Mouse (Mus musculus): ENCODE measurements around the gene Ubr7. TPM values are rescaled to one million over a fixed set of nuclear protein-coding genes. Genes with fewer than 3 reads are reported as not detected.

The Ubr7 gene
- total RNA-seq, 2 experiments from 2014 or later: 30.9 to 31.3 TPM

DNA sequence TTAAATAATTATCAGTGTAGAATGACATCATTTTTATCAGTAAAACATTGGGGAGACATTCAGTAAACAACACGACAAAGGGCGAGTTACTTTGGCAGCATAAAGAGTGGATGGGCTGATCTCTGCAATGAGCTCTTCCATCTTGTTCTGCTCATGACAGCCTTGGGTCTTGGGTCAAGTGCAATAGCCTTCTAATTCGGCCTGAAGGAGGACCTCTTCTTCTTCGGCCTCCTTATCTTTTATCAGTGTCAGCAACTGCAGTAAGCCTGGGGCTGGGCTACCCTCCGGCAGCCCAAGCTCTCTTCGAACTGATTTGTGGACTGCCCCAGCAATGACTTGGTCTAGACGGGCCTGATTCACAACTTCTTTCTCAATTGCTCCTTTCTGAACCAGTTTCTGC, 15.7 kb upstream of the Ubr7 start:
- no peak for DNase-seq
- intact Hi-C loops (cut with DNase I): no loop called here

DNA sequence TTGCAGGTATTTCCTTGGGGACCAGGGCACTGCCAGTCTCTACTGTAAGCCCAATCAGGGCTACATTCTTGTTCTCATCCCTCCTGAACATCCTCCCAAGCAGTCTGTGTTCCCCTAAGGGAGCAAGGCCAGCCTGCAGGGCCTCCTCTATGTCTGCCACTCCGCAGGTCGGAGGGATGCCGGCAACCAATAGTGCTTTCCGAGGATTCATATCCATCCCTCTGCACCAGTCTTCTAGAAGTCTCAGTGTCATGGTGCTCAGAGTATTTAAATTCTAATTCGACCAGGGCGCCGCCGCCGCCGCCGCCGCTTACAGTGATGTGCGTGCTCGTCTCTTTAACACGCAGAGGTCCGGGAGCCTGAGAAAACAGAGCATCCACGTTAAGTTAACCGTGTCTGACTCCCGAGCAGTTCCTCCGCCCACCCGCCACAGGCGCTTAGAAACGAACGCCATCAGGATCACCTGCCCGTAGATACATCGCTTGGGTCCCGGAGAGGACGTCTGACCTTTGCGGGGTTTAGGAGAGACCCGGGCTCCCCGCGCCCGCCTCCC, 14.7 kb upstream of the Ubr7 start:
- intact Hi-C loops (cut with DNase I): no loop called here
- DNase-seq: no peak

DNA sequence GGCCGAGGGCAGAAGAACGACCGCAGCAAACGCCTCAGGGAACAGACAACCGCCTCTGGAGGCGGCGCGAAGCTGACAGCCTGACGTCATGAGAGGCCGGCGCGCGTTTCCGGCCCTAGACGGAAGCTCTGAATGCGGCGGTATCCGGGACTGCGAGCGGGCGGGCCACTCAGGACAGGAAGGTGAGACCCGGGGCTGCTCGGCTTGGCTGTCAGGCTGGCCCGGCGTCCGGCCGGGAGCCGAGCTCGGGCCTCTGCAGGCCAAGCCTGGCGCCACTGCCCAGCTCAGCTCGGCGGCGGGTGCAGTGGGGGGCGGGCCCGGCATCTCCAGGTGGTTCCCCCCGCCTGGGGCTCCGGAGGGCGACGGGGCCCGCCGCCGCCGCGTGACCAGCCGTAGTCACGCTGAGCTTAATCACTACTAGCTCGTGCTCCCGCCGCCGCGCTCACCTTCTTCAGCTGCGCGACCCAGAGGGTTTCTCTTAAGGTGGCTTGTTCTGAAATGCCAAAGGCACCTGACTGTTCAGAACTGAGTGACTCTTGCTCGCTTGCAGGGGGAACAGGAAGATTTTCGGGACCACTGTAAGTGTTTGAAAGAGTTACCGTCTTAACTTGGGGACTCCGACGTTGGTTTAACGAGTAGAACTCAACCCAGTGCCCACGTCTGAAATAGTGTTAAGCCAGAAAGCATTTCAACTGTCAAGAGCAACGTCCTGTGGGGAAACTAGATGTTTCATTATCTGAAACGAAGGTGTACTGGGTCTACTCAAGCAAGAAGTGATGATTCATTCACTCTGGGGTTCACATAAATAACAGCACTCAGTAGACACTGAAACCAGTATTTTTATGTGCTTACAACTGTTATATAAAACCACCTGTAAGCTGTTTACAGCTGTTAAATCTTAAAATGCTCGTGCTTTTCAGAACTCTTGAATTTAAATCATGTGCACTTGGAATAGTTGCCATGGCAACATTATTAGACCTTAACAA, 13.9 kb upstream of the Ubr7 start, which contains the start of the genes Moap1 and Tmem251:
TSS of gene Moap1 (minus strand) at position 73 of the 986 bp plus-strand sequence.
TSS of gene Tmem251 (plus strand) at position 174 of the 986 bp plus-strand sequence.
- peak; percentile 88 for DNase-seq
- intact Hi-C loops (cut with DNase I): no loop called here

DNA sequence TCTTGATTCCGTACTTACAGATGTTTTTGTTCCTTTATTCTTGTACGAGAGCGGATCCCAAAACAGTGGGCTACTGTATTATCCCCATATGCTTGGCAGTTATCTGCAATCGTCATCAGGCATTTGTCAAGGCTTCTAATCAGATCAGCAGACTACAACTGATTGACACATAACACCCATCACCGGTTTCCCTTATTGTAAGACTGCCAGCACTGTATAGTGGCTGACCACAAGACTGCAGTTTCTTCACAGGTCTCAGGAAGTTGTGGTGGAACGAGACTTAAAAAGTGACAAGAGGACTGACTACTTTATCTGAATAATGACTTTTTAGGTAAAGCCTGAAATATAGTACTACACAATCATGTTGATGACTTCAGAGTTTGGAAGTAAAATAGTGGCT, 12.9 kb upstream of the Ubr7 start:
- intact Hi-C loops (cut with DNase I): no loop called here
- DNase-seq: no peak

DNA sequence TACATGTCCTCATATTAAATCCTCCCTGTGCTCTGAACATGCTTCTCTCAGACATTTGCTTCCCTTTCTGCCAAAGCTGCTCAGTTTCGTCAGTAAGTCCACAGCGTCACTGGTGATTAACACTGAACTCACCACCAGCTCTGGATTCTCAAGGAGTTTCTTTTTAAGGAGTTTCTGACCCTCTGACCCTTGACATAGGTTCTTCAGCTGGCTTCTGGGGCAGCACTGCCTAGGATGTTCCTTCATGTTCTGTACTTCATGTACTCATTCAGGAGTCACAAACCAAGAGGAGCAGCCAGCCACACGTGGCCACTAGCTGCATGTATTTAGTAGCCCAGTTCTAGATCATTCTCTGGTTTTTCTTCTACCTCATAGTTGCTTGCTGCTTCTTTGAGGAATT, 9.5 kb upstream of the Ubr7 start:
- intact Hi-C loops (cut with DNase I): no loop called here
- no peak for DNase-seq

DNA sequence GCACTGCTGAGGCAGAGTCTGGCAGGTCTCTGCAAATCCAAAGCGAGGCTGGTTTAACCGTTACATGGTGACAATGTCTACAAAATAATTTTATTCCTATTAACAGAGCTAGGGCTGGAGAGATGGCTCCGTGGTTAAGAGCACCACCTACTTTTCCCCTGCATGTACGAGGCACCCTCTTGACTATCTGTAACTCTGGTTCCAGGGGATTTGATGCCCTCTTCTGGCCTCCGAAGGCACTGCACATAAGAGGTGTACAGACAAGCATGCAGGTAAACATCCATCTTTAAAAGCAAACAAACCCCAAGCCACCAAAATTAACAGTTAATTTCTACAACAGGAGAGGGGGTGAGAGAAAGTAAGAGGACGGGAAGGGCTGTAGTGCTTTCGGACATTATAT, 1.5 kb upstream of the Ubr7 start:
- DNase-seq: peak; percentile 43
- intact Hi-C loops (cut with DNase I): no loop called here

DNA sequence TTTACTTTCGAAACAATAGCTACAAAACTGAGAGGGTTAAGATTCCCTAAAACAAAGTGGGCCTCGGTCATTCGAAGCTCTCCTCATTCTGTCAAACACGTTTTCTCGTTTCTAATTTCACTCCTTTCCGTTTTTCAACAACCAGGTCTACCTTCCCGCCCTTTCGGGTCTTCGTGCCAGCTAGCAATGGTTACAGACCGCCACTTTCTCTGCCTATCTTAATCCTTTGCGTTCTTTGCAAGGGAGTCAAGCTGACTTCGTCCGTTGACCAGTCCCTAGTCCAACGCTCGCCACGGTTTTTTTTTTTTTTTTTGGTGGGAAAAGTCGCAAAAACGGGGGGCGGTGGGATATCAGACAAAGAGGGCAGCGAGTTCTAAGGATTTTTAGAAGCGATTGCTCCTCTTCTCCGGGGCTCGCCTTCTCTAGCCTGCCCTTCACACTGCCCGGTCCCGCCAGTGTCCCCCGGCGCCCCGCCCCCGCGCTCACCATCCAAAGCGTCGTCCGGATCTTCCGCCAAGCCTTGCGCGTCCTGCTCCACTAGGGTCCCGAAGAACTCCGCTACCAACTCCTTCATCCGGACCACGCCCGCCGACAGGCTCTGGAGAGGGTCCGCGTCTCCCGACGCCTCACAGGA, 595 bp upstream of the Ubr7 start:
- intact Hi-C loops (cut with DNase I): no loop called here
- no peak for DNase-seq

DNA sequence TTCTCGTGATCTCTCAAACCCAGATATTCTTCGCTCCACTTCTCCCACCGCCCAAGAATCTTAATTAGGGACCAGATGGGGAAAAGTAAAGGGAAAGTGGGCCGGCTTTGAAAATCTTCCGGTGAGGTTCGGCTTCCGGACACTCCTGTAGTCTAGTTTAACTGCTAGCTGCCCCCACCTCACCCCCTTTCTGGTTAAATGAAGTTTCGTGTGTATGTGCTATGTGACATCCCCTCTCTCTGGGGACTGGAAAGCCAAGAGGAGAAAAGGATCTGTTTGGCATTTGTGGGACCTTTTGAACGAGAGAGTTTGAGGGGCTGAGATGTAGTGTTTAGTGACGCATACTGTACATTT, 613 bp downstream of the Ubr7 start, which contains the start of gene Gm20604:
TSS of gene Gm20604 (minus strand) at position 270 of the 354 bp plus-strand sequence.
- no peak for DNase-seq
- intact Hi-C loops (cut with DNase I): no loop called here

DNA sequence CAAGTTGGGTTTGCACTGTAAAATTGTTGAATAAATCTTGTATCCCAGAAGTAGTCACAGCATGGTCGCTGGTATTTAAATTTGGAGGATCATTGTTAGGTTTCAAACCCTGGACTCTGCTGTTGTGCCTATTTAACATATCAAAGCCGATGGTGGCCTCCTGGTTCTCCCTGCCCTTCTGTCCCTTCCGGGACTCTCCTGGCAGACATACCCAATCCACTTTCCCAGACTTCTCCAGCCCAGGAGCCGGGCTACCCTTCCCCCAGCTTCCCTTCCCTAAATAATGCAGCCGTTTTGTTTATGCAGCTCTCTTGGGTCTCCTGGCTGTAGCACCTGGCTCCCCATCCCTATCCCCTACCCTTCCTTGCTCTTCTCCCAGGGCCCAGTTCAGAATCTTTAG, 1.2 kb downstream of the Ubr7 start:
- peak; percentile 11 for DNase-seq
- intact Hi-C loops (cut with DNase I): no loop called here

DNA sequence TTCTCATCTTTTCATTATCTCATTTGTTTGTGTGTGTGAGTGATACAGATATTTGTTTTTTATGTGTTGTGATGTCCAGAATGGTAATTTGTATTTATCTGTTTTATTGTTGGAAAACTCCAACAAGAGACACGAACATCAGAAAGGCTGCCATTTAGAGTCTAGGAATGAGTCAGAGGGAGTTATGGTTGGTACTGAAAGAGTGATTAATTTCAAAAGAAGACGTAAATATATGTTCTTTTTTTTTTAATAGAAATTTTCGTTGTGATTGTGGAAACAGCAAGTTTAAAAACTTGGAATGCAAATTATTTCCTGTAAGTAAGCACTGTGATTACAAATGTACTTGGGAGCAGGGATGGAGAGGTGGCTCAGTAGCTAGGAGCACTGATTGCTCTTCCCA, 3.9 kb downstream of the Ubr7 start:
- no peak for DNase-seq
- intact Hi-C loops (cut with DNase I): loop anchor here (10.0 kb wide), 1 partner anchor 303 kb away; no protein-coding TSS in a partner anchor

DNA sequence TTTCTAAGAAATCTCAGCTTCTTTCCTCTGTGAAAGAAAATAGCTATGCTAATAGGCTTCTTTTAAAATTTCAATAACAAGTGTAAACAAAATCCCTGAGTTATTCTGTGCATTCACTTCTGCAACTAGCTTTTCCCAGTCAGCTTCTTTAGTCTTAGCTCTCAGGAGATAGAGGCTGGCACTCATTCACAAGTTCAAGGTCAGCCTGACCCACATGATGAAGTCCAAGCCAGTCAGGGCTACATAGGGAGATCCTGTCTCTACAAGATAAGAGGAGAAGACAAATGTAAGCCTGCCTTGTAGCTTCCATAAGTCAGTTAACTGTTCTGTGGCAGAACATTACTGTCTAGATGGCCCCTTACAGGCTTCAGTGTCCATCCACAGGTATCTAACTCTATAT, 5.9 kb downstream of the Ubr7 start:
- no peak for DNase-seq
- intact Hi-C loops (cut with DNase I): loop anchor here (10.0 kb wide), 1 partner anchor 301 kb away; no protein-coding TSS in a partner anchor

DNA sequence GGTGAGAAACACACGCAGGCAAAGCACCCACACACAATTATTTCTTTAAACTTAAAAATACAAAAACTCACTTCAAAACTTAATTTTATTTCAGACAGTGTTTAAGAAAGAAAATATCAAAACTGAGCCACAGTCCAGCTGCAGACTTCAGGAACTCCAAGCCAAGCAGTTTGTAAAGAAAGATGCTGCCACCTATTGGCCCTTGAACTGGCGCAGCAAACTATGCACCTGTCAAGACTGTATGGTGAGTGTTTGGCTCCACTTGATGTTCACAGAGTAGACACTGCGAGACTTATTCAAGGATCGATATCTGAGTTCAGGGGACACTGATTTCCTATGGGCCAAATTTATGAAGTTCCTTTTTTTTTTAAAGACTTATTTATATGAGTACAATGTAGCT, 11.2 kb downstream of the Ubr7 start:
- intact Hi-C loops (cut with DNase I): loop anchor here (10.0 kb wide), 1 partner anchor 296 kb away; no protein-coding TSS in a partner anchor
- DNase-seq: no peak

DNA sequence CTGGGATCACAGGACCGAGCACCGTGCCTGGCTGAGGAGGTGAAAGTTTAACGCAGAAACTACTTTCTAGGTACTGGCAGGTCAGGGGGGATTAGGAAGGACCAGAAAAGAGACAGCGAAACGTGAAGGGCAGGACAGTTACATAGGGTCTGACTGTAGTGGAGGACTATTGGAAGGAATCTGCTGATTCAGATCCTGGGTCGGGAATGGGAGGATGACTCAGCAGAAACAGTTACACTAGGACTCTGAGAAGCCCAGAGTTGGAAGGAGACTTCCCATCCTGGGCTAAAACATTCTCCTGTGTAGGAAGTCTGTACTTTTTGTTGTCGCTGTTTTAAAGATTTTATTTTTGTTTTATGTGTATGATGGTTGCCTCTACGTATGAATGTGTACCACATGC, 13.8 kb downstream of the Ubr7 start:
- intact Hi-C loops (cut with DNase I): no loop called here
- no peak for DNase-seq

DNA sequence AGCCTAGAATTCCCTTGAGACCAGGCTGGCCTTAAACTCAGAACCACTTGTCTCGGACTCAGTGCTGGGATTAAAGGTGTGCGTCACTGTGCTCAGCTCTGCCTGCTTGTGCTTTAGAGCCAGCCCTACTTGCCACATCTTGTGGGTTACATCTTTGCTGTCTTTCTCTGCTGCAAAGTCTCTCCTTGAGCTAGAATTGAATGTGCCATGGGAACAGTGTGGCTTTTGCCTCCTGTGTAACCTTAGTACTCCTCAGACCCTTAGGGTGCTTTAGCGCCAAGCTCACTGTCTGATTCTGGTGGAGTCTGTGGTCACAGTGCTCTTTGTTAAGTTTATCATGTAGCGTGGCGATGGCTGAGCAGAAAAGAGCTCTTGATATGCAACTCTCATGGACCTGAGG, 14.9 kb downstream of the Ubr7 start:
- no peak for DNase-seq
- intact Hi-C loops (cut with DNase I): no loop called here

DNA sequence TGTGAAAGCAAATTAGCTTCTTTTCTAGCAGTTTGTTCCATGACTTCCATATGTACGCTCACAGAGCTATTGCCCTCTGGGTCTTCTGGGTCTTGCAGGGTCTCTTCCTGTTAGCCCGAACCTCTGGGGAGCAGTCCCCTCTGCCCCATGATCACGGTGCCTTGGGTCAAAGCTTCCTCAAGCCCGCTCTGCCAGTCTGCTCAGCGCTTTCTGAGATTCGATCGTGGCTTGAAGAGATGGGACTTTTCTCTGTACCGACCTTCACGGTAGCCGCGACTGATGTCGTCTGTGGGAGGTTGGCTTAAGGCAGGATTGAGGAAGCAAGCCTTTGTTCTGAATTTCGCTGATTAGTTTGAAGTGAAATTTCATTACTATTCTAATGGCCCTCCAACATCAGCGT, 18.3 kb downstream of the Ubr7 start:
- intact Hi-C loops (cut with DNase I): no loop called here
- no peak for DNase-seq

DNA sequence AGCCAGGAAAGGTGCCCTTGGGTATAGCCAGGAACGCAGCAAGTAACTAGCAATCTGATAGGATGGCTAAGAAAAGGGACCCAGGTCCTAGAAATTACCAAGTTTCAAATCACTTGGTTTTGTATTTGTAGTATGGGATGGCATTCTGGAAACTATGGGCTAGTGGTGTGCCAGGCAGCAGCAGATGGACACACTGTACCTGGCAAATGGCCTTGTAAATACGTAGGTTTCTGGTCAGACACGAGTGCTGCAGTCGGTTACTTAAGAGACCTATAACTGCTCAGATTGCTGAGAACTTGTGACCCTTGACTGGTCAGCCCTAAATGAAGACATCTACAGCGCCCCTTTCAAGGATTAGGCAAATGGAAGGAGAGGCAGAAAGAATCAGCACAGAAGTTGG, 20.4 kb downstream of the Ubr7 start:
- DNase-seq: no peak
- intact Hi-C loops (cut with DNase I): no loop called here

DNA sequence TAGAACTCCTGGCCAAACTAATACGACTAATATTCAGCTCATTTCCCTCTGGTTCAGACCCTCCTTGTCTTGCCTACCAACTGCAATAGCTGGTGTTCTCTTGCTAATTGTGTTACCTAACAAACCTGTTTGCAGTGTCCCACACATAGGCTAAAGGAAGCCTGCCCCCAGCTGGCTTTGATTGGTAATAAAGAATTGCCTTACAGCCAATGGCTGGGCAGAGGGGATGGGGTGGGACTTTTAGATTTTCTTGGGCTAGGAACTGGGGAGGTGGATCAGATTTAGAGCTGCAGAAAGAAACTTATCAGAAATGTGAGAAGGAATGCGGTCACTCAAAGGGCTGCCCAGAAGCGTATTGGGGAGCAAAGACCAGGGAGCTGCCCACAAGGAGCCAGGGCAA, 21.7 kb downstream of the Ubr7 start:
- intact Hi-C loops (cut with DNase I): no loop called here

DNA sequence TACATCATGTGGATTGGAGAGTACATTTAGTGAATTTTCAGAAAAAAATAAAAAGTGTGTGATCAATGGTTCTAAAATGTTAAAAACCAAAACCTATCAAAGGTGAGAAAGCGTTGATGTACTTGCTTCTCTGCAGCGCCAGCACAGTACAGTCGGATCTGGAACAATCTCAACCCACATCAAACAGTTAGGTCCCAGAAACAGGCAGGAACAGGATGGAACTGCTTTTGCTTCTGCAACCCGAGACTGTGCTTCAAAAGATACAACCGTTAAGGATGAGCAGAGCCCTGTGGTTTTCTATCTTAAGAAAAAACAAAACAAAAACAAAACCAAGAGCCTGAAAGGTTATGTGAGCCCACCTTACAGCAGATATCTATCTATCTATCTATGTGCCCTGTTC, 25.1 kb downstream of the Ubr7 start:
- intact Hi-C loops (cut with DNase I): loop anchor here (10.0 kb wide), 1 partner anchor 312 kb away; no protein-coding TSS in a partner anchor
- no peak for DNase-seq

More for the DNA sequence above, 21.7 kb downstream of the Ubr7 start:
- no peak for DNase-seq

DNA sequence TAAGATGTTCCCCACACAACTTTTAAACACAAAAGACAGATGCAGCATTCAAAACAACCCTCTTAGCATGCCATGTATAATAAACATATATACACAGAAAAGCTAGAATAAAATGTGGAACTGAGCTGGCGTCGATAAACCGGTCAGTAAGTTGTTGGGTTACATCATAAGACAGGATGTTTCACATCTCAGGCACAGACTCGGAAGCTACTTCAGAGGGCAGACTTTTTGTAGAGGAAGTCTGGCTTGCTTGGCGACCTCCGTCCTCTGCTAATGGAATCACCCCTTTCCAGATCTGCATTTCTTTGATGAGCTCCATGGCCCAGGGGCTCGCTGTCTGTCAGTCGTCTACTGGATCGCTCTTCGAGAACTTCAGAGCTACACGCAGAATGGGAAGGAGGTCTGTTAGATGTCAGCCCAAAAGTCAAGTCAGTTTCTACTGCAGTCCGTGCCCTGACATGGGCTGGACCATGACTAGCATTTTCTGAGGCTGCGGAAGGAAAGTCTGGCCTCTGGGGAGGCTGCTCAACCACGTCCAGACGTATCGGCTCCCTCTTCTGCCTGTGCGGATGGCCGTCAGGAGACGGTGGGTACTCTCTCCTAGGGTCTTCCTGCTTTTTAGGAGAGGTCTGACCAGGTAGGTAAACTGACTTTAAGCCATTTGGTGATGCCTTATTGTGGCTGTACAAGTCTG, 27.3 kb downstream of the Ubr7 start:
- intact Hi-C loops (cut with DNase I): loop anchor here (10.0 kb wide), 1 partner anchor 310 kb away; no protein-coding TSS in a partner anchor
- DNase-seq: no peak

DNA sequence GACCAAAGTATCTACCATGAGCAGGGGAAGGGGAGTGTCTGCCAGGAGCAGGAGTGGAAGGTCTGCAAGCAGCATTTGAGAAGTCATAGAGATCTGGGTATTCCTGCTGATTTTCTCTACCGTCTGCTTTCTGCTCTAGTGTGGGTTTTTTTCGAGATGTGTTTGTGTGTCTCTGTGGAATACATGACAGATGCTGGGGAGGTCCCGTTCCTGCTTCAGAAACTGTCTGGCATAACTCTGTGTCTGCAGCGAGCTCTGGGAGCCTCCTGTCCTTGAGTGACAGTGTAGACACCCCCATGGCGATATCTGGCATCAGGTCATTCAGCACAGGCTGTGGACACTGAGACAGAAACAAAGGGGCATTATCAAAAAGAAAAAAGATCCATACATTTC, 27.8 kb downstream of the Ubr7 start:
- intact Hi-C loops (cut with DNase I): loop anchor here (10.0 kb wide), 1 partner anchor 309 kb away; no protein-coding TSS in a partner anchor
- peak; percentile 22 for DNase-seq

DNA sequence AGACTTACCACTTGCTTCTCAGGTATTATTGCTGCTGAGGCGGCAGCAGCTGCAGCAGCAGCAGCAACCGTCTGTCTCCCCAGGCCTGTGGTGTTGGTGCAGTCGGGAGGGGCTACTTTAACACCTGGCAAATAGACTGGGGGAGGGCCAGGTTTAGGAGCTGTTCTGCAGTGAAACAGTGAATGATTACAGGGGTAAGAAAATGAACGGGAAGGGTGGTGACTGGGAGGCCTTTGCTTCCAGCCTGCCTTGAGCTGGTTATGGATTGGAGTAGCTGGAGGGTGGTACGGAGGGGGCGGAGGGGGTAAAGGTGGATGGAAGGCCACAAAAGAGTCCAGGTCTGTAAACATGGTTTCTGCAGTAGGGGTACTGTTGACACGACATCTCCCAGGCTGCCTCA, 30.2 kb downstream of the Ubr7 start:
- intact Hi-C loops (cut with DNase I): loop anchor here (10.0 kb wide), 1 partner anchor 307 kb away; no protein-coding TSS in a partner anchor
- no peak for DNase-seq
